Mouse (Mus musculus) c-Kit-negative CD71-positive TER-119-positive erythroid progenitor cells, embryonic 14.5 days (primary cell): Measurements from ENCODE around the gene 4930433I11Rik.
"Not testable (repeated sequence)": the region's sequence is repeated elsewhere in the genome, so short reads cannot be mapped to it uniquely, and the experiment has no call there.

Experiments used
- DNase-seq: peaks from one replicate; pipeline ENCODE4 v3.0.0-alpha.2; 2013; ENCODE audit warnings: low read depth, low spot score

The 4930433I11Rik gene

DNA sequence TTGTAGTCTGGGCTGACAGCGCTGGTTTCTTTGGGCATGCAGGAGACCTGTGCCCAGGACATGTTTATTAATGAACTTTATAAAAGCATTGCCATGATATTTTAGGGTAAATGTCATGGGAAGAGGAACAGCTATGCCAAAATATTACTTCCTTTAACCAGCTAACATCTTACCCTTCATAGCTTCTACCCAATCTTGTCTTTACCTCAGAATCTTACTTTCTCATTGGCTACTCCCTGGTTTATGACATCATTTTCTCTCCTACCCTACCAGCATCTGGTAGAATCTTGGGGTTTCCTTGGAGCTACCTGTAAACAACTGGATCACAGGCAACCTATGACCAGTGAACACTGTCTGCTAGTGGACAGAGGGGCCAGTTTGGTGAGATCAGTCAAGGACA is at the start of gene 4930433I11Rik:
TSS of gene 4930433I11Rik (plus strand) at position 301 of the 400 bp plus-strand sequence.
- DNase-seq = no peak

DNA sequence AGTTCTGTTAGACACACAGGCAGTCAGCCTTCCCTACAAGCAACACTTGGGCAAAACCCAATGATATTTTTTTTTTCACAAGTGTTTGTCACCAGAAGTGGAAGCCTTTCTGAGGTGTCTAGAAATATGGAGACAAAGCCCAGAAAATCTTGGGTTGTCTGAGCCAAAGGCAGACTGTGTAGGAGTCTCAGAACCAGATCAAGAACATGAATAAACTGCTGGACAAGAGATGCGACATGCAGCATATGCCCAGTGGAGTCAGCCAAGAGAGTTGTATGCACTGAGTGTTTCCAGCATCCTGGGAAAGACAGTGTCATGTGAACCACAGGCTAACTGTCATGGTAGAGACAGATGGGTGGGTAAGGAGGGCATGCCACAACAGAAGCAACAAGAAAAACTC is 48.0 kb upstream of the 4930433I11Rik start:
- no peak for DNase-seq

- no peak for DNase-seq
Observed at GRCm38 (mm10) chr7:40942233-40942935, 45.0 kb upstream of the 4930433I11Rik start.

DNA sequence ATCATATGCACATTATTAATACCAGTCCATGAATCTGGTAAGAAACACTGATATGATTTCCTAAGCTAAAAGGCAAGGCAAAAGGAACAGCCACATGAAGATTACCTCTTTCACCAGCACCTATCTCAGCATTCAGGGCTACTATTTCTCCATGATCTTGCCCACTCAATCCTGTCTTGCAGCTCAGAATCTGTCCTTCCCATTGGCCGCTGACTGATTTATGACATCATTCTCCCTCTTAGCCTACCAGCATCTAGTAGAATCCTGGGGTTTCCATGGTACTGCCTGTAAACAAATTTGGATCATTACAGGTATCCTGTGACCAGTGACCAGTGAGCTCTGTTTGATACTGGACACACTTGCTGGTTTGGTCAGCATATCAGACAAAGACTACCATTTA is 45.1 kb downstream of the 4930433I11Rik start, which contains the start of gene Gm4884:
TSS of gene Gm4884 (plus strand) at position 301 of the 400 bp plus-strand sequence.
- not testable (repeated sequence) for DNase-seq

GRCm38 (mm10) chr7:41044058-41044457 is 56.7 kb downstream of the 4930433I11Rik start:
- DNase-seq = not testable (repeated sequence)
